Mouse (Mus musculus): ENCODE measurements around the gene Lgi2. TPM values are rescaled to one million over a fixed set of nuclear protein-coding genes. Genes with fewer than 3 reads are reported as not detected.

Lgi2 gene
- polyA plus RNA-seq, 1 experiment from 2014 or later: 0.84 TPM

GRCm38 (mm10) chr5:52504148-52504547, 62.1 kb downstream of the Lgi2 start:
- H3K4me2 ChIP-seq: no peak overlapping the region
- no peaks in the 10 kb centered on the region for H3K9me3 ChIP-seq (ENCODE audit: control insufficient read depth, low read length)
- no peak overlapping the region for H3K9ac ChIP-seq (ENCODE audit: low read depth, low read length)
- H3K4me3 ChIP-seq (ENCODE audit: low read depth, low read length): no peak overlapping the region
- no peaks in the 10 kb centered on the region for H3K27me3 ChIP-seq (replicated peaks; ENCODE audit: control insufficient read depth, insufficient read depth, low read length)
- 86% methylated on average over 11 of the region's 11 CpGs for WGBS
- ATAC-seq (replicated peaks; ENCODE audit: low FRiP score) (no peak), DNase-seq (ENCODE audit: low spot score) (no peak)
- no peaks in the 10 kb centered on the region for H3K4me1 ChIP-seq (replicated peaks; ENCODE audit: control insufficient read depth, insufficient read depth, low read length)
- no peak overlapping the region for H3K27ac ChIP-seq (ENCODE audit: low read depth, low read length)
- no peaks in the 10 kb centered on the region for H3K36me3 ChIP-seq (ENCODE audit: control insufficient read depth, insufficient read depth, low read length)

- H3K4me2 ChIP-seq: no peak overlapping the region
- no peak for DNase-seq (ENCODE audit: low spot score)
- H3K27ac ChIP-seq (ENCODE audit: low read depth, low read length): no peak overlapping the region
- H3K27me3 ChIP-seq (replicated peaks; ENCODE audit: control insufficient read depth, insufficient read depth, low read length): no peaks in the 10 kb centered on the region
- H3K9ac ChIP-seq (ENCODE audit: low read depth, low read length): no peak overlapping the region
- H3K9me3 ChIP-seq (ENCODE audit: control insufficient read depth, low read length): no peaks in the 10 kb centered on the region
- no peak for ATAC-seq (replicated peaks; ENCODE audit: low FRiP score)
- no peaks in the 10 kb centered on the region for H3K36me3 ChIP-seq (ENCODE audit: control insufficient read depth, insufficient read depth, low read length)
- no peaks in the 10 kb centered on the region for H3K4me1 ChIP-seq (replicated peaks; ENCODE audit: control insufficient read depth, insufficient read depth, low read length)
- H3K4me3 ChIP-seq (ENCODE audit: low read depth, low read length): no peak overlapping the region
- 62% methylated on average over 12 of the region's 14 CpGs for WGBS
These were observed 70.6 kb downstream of the Lgi2 start for GRCm38 (mm10) chr5:52495671-52496070.

GRCm38 (mm10) chr5:52491496-52491895, 74.8 kb downstream of the Lgi2 start:
- Histone ChIP-seq H3K9me3 (ENCODE audit: control insufficient read depth, low read length) (no peaks in the 10 kb centered on the region), H3K4me1 (replicated peaks; ENCODE audit: control insufficient read depth, insufficient read depth, low read length) (no peaks in the 10 kb centered on the region), H3K4me2 (no peak overlapping the region), H3K9ac (ENCODE audit: low read depth, low read length) (no peak overlapping the region), H3K4me3 (ENCODE audit: low read depth, low read length) (no peak overlapping the region), H3K27me3 (replicated peaks; ENCODE audit: control insufficient read depth, insufficient read depth, low read length) (no peaks in the 10 kb centered on the region), H3K27ac (ENCODE audit: low read depth, low read length) (no peak overlapping the region), H3K36me3 (ENCODE audit: control insufficient read depth, insufficient read depth, low read length) (no peaks in the 10 kb centered on the region)
- DNase-seq (ENCODE audit: low spot score) (no peak), ATAC-seq (replicated peaks; ENCODE audit: low FRiP score) (no peak)
- WGBS: 84% methylated on average over 6 of the region's 6 CpGs

- Histone ChIP-seq H3K27me3 (replicated peaks; ENCODE audit: control insufficient read depth, insufficient read depth, low read length) (no peaks in the 10 kb centered on the region), H3K4me3 (ENCODE audit: low read depth, low read length) (no peak overlapping the region), H3K27ac (ENCODE audit: low read depth, low read length) (no peak overlapping the region), H3K4me1 (replicated peaks; ENCODE audit: control insufficient read depth, insufficient read depth, low read length) (no peaks in the 10 kb centered on the region), H3K36me3 (ENCODE audit: control insufficient read depth, insufficient read depth, low read length) (no peaks in the 10 kb centered on the region), H3K4me2 (no peak overlapping the region), H3K9ac (ENCODE audit: low read depth, low read length) (no peak overlapping the region), H3K9me3 (ENCODE audit: control insufficient read depth, low read length) (no peaks in the 10 kb centered on the region)
- ATAC-seq (replicated peaks; ENCODE audit: low FRiP score): no peak
- no peak for DNase-seq (ENCODE audit: low spot score)
- WGBS: 65% methylated on average over 13 of the region's 13 CpGs
These were observed 78.5 kb downstream of the Lgi2 start for GRCm38 (mm10) chr5:52487559-52488430.

Other genes with a start within 250 kb of the Lgi2 start
- 2.4 and 2.9 TPM in 2 replicates for gene Sod3, start 202.7 kb downstream of the Lgi2 start, polyA plus RNA-seq (2014; fragmentation: Nextera tagmentation; extraction: Ambion mirVana)
- gene Ccdc149, start 94.9 kb downstream of the Lgi2 start, polyA plus RNA-seq (2014; fragmentation: Nextera tagmentation; extraction: Ambion mirVana): 1.1 and 1.2 TPM in 2 replicates
- 12.7 and 15.0 TPM in 2 replicates for gene Sepsecs, start 103.2 kb upstream of the Lgi2 start, polyA plus RNA-seq (2014; fragmentation: Nextera tagmentation; extraction: Ambion mirVana)
- 20.8 and 26.9 TPM in 2 replicates for gene Pi4k2b, start 175.1 kb upstream of the Lgi2 start, polyA plus RNA-seq (2014; fragmentation: Nextera tagmentation; extraction: Ambion mirVana)
- 17.1 and 17.5 TPM in 2 replicates for gene Zcchc4, start 208.9 kb upstream of the Lgi2 start, polyA plus RNA-seq (2014; fragmentation: Nextera tagmentation; extraction: Ambion mirVana)